Mouse (Mus musculus): ENCODE data around the gene Gm20388.
A peak's percentile ranks its signal among the peaks of the same experiment; 100 is the strongest.

Gene Gm20388

GRCm38 (mm10) chr8:122056113-122056512 lies 2145.5 kb downstream of the Gm20388 start:
- peak; percentile 48 for DNase-seq (ENCODE audit: low read depth, low spot score)

GRCm38 (mm10) chr8:122056882-122057281 lies 2146.2 kb downstream of the Gm20388 start:
- no peak for DNase-seq (ENCODE audit: low read depth, low spot score)

DNA sequence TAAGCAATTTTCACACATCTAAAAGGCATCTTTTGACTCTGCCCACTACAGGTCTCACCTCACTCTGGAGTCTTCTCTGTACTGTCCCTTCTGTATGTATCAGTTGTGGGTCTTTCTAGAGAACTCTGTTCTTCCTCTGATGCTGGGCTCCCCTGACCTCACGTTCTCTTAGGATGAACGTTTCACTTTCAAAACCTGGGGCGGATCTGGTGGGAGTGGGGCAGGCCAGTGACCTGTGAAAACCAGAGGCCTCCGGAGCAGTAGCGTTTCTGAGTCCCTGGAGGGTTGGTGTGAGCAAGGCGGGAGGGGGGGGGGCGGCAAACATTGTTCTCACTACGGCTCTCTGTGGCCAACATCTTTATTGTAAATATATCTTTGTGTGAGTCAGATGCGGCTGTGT lies 2147.9 kb downstream of the Gm20388 start:
- DNase-seq (ENCODE audit: low read depth, low spot score) = no peak

- DNase-seq (ENCODE audit: low read depth, low spot score) = peak; percentile 17
These were observed 2148.3 kb downstream of the Gm20388 start for GRCm38 (mm10) chr8:122058951-122059350.

DNA sequence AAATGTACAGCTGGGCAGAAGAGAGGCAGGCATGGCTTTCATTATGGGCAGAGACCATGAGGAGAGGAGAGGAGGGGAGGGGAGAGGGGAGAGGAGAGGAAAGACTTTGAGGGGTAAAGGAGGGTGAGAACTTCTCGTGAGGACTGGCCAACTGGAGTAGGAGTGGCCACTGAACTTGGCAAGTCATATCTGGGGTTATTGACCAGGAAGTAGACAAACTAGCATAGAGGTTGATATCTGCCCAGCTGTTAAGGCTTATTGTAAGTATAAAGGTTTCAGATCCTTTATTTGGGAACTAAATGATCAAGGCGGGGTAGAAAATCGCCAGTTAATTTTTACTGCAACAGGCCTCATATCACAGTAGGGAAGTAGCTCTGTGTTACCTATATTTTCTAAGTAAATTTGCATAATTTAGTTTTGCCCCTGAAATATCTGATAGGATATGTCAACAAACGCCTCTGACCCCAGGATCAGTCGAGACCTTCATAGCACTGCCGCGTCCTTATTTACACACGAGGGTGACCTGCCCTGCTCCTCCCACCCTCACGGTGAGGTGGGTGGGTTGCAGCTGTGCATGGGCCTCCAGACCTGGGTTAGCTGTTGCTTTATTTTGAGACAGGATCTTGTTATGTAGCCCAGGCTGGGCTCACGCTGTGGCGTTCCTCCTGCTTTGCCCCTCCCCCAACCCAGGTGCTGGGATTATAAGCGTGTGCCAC lies 2152.0 kb downstream of the Gm20388 start:
- no peak for DNase-seq (ENCODE audit: low read depth, low spot score)

DNA sequence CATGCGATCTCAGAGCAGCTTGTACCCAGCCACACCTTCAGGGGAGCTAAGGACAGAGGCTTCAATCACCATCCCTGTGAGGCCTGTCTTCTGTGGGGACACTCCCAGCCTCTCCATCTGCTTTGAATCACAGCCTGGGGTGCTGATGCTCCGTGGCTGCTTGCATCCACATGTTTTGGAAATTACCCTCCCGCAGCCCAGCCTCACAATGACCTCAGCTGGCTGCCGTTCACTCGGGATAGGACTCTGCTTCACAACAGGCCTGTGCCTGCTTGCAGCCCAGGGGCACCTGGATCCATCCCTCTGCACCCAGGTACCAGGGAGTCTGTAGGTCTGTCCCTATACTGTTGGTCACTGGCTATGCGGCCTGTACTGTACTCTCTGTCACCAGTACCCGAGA lies 2153.7 kb downstream of the Gm20388 start:
- DNase-seq (ENCODE audit: low read depth, low spot score) = no peak

- no peak for DNase-seq (ENCODE audit: low read depth, low spot score)
These were observed 2157.3 kb downstream of the Gm20388 start for GRCm38 (mm10) chr8:122067783-122068505.

GRCm38 (mm10) chr8:122068609-122069008 lies 2158.0 kb downstream of the Gm20388 start:
- no peak for DNase-seq (ENCODE audit: low read depth, low spot score)

- DNase-seq (ENCODE audit: low read depth, low spot score) = no peak
These were observed 2158.6 kb downstream of the Gm20388 start for GRCm38 (mm10) chr8:122069281-122069680.

DNA sequence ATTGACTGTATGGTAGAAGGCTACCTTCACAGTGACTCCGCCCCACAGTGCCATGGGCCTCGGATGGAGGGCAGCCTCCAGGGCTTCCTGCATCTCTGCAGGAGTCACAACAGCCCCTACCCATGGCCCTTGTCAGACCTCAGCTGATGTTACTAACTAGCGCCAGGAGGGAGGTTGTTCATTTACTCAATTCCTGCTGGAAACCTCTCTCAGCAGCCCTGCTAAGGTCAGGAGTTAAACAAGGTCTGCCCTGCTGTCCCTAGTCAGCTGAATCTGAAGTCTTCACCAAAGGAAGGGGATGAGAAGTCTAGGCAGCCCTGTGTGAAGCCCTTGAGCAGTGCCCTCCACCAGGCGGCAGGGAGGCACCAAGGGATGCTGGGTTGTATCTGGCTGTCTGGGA lies 2160.6 kb downstream of the Gm20388 start:
- DNase-seq (ENCODE audit: low read depth, low spot score) = no peak

DNA sequence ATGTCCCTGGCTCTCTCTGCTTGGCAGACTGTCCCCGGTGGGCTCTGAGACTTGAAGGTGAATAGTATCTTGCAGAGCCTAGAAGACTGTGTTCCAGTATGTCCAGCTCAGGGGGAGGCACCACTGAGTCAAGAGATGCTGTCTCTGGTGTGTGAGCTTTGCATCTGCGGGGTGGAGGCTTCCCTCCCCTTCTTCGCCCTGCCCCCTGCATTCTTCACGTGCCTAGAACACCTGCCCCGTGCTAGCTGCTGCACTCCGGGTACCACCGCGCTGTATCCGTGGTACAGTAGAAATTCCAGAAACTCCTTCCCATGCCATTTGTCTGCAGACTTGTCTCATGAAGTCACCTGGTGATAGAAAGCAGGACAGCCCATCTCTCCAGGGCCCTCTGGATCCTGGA lies 2163.3 kb downstream of the Gm20388 start:
- DNase-seq (ENCODE audit: low read depth, low spot score) = no peak

DNA sequence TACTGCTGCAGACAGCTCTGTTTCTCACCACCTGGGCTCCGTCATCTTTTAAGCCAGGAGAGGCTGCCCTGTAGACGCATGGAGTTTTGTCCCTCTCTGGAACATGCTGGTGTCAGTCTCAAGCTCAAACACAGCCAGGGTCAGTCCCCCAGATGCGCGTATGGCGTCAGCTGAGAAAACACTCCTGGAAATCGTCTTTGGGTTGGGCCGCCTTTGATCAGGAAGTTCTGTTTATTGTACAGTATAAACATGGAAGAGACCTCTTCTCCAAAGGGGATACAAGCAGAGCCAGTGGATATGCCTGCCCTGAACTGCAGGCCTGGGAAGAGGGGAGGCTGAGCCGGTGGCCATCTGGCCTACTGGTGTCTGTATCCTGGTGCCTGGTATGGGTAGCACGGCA lies 2163.8 kb downstream of the Gm20388 start:
- DNase-seq (ENCODE audit: low read depth, low spot score) = no peak

- peak; percentile 49 for DNase-seq (ENCODE audit: low read depth, low spot score)
These were observed 2164.3 kb downstream of the Gm20388 start for GRCm38 (mm10) chr8:122074977-122075376.

- DNase-seq (ENCODE audit: low read depth, low spot score) = no peak
These were observed 2165.7 kb downstream of the Gm20388 start for GRCm38 (mm10) chr8:122076183-122076842.

DNA sequence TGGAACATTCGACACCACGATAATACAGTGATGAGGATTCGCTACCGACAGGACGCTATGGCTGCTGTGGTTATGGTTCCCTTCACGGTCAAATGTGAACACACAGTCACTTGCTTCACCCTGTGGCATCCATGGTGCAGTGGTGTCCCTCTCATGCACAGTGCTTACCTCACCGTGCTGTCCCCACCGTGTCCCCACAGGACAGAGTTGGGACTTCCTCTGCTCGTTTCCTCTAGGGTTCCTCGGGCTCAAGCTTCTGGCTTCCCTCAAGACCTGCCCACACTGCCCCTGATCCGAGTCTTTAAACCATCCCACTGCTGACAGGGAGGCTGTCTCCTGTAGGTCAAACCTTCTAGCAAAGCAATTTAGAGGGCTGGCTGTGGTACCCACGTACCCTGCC lies 2167.7 kb downstream of the Gm20388 start:
- no peak for DNase-seq (ENCODE audit: low read depth, low spot score)

GRCm38 (mm10) chr8:122079093-122079492 lies 2168.5 kb downstream of the Gm20388 start:
- DNase-seq (ENCODE audit: low read depth, low spot score) = no peak

DNA sequence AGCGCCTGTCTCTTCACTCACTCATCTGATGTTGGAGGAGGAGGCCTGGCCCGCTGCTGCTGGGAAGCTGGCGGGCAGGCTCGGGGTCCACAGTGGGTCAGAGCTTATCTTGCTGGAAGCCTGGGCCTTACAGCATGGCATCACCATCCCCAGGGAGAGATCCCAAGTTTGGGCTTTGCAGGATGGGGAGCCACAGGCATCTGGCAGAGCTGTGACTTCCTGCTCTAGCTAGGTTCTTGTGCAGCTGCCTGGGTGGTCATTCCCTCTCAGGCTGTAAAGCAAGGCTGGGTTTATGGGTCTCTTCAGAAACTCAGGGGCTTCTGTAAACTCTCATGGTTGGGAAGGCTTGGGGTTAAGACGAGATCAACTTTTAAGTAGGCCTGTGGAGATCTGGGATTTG lies 2169.7 kb downstream of the Gm20388 start:
- no peak for DNase-seq (ENCODE audit: low read depth, low spot score)

DNA sequence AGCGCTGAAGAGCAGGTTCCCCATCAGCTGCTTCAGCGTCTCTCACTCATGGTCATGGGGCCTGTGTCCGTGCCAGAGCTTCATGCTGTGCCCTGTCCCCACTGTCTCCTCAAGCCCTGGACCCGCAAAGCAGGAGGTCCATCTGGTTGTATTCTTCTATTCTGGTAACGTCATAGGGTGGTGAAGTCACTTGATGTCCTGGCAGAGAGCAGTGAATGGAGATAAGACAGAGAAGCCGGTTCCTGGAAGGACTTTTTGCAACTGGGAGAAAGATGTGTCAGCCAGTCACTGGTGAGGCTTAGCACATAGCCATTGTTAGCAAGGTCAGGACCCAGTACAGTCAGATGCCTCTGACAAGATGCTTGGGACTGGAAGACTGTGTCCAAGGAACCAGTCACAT lies 2172.8 kb downstream of the Gm20388 start:
- DNase-seq (ENCODE audit: low read depth, low spot score) = no peak

DNA sequence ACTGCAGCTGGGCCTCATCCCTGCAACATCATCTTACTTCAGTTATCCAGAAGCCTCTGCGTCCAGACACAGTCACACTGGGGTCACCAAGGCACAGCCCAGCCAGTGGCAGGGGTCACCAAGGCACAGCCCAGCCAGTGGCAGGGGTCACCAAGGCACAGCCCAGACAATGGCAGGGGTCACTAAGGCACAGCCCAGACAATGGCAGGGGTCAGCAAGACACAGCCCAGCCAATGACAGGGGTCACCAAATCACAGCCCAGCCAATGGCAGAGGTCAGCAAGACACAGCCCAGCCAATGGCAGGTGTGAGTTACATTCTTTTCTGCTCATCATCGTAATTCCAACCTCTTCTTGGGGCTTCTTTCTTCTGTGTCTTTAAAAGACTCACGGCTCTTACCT lies 2173.5 kb downstream of the Gm20388 start:
- no peak for DNase-seq (ENCODE audit: low read depth, low spot score)

GRCm38 (mm10) chr8:122084726-122085410 lies 2174.2 kb downstream of the Gm20388 start:
- peak; percentile 20 for DNase-seq (ENCODE audit: low read depth, low spot score)

GRCm38 (mm10) chr8:122086064-122086463 lies 2175.4 kb downstream of the Gm20388 start:
- DNase-seq (ENCODE audit: low read depth, low spot score) = no peak

DNA sequence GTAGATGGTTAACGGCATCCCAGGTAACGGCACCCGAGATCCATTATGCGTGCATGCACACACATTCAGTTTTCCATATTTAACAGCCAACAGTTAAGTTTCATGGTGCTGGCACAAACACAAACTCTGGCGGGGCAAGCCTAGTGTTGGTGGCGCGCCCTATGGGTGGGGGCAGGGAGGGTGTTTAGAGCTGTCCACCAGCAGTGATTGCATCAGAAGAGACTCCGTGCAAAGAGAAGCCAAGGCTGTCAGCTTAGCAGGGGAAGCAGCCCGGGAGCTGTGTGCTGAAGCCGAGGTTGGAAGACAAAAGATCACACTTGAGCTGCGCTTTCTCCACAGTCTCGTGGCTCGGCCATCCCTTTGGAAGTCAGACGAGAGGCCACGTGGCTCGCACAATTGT lies 2178.0 kb downstream of the Gm20388 start:
- no peak for DNase-seq (ENCODE audit: low read depth, low spot score)

Measured in ES-CJ7 (cell line).